Mouse (Mus musculus): ENCODE results near the gene Crisp2.

The Crisp2 gene

GRCm38 (mm10) chr17:40716273-40716672 is 90.5 kb downstream of the Crisp2 start:
- DNase-seq (ENCODE audit: low spot score in 2 of 2): no peak
